Mouse (Mus musculus): ENCODE results near the gene Sez6. TPM values are rescaled to one million over a fixed set of nuclear protein-coding genes. Genes with fewer than 3 reads are reported as not detected.

Gene Sez6
- polyA plus RNA-seq, 1 experiment = 1.1 TPM

GRCm38 (mm10) chr11:77984836-77985231 lies 54.2 kb downstream of the Sez6 start:
- peak overlapping the region; percentile 99 for H3K4me3 ChIP-seq (ENCODE audit: control insufficient read depth, insufficient read depth, low read length)
- peak overlapping the region; percentile 79 for H3K27ac ChIP-seq (ENCODE audit: control insufficient read depth, insufficient read depth, low read length)
- TF ChIP-seq POLR2A (IDR thresholded peaks at IDR 0.05; ENCODE audit: control insufficient read depth, extremely low read depth, insufficient read depth, low read length, poor library complexity) = no peak
- no peak for TF ChIP-seq CTCF (IDR thresholded peaks at IDR 0.05; ENCODE audit: borderline replicate concordance, control insufficient read depth, extremely low read depth, insufficient read depth, low read length, poor library complexity)
- WGBS = 1% methylated on average over 13 of the region's 13 CpGs
- no peaks in the 10 kb centered on the region for H3K27me3 ChIP-seq (ENCODE audit: control insufficient read depth, insufficient read depth, low read length)
- peaks cover 12% of the 10 kb centered on the region for H3K4me1 ChIP-seq (replicated peaks; ENCODE audit: control insufficient read depth, insufficient read depth, low read length)
- H3K36me3 ChIP-seq (ENCODE audit: control insufficient read depth, insufficient read depth, low read length) = peaks cover 13% of the 10 kb centered on the region
- DNase-seq = peak; percentile 57

- no peak for DNase-seq
- peaks cover 13% of the 10 kb centered on the region for H3K36me3 ChIP-seq (ENCODE audit: control insufficient read depth, insufficient read depth, low read length)
- no peak overlapping the region for H3K27ac ChIP-seq (ENCODE audit: control insufficient read depth, insufficient read depth, low read length)
- H3K27me3 ChIP-seq (ENCODE audit: control insufficient read depth, insufficient read depth, low read length) = no peaks in the 10 kb centered on the region
- TF ChIP-seq CTCF (IDR thresholded peaks at IDR 0.05; ENCODE audit: borderline replicate concordance, control insufficient read depth, extremely low read depth, insufficient read depth, low read length, poor library complexity) = no peak
- TF ChIP-seq POLR2A (IDR thresholded peaks at IDR 0.05; ENCODE audit: control insufficient read depth, extremely low read depth, insufficient read depth, low read length, poor library complexity) = no peak
- H3K4me3 ChIP-seq (ENCODE audit: control insufficient read depth, insufficient read depth, low read length) = no peak overlapping the region
- WGBS = 41% methylated on average over 3 of the region's 3 CpGs
- peaks cover 9% of the 10 kb centered on the region; the same call in 1 of the 2 replicates for H3K4me1 ChIP-seq (replicated peaks; ENCODE audit: control insufficient read depth, insufficient read depth, low read length)
Measured at GRCm38 (mm10) chr11:77985541-77986065, 55.0 kb downstream of the Sez6 start.

- Histone ChIP-seq H3K4me1 (replicated peaks; ENCODE audit: control insufficient read depth, insufficient read depth, low read length) (peaks cover 8% of the 10 kb centered on the region; the same call in 1 of the 2 replicates), H3K27ac (ENCODE audit: control insufficient read depth, insufficient read depth, low read length) (no peak overlapping the region), H3K27me3 (ENCODE audit: control insufficient read depth, insufficient read depth, low read length) (no peaks in the 10 kb centered on the region), H3K4me3 (ENCODE audit: control insufficient read depth, insufficient read depth, low read length) (no peak overlapping the region), H3K36me3 (ENCODE audit: control insufficient read depth, insufficient read depth, low read length) (peaks cover 13% of the 10 kb centered on the region)
- DNase-seq = no peak
- no peak for TF ChIP-seq CTCF (IDR thresholded peaks at IDR 0.05; ENCODE audit: borderline replicate concordance, control insufficient read depth, extremely low read depth, insufficient read depth, low read length, poor library complexity)
- no peak for TF ChIP-seq POLR2A (IDR thresholded peaks at IDR 0.05; ENCODE audit: control insufficient read depth, extremely low read depth, insufficient read depth, low read length, poor library complexity)
- WGBS = 96% methylated on average over 13 of the region's 13 CpGs
Measured at GRCm38 (mm10) chr11:77989071-77989690, 58.6 kb downstream of the Sez6 start.

GRCm38 (mm10) chr11:77995556-77995955 lies 65.0 kb downstream of the Sez6 start:
- Histone ChIP-seq H3K4me1 (replicated peaks; ENCODE audit: control insufficient read depth, insufficient read depth, low read length) (no peaks in the 10 kb centered on the region), H3K27me3 (ENCODE audit: control insufficient read depth, insufficient read depth, low read length) (no peaks in the 10 kb centered on the region), H3K27ac (ENCODE audit: control insufficient read depth, insufficient read depth, low read length) (no peak overlapping the region), H3K36me3 (ENCODE audit: control insufficient read depth, insufficient read depth, low read length) (0 out of 2 replicates have a peak, but pooled peaks cover 4% of the 10 kb centered on the region), H3K4me3 (ENCODE audit: control insufficient read depth, insufficient read depth, low read length) (no peak overlapping the region)
- TF ChIP-seq CTCF (IDR thresholded peaks at IDR 0.05; ENCODE audit: borderline replicate concordance, control insufficient read depth, extremely low read depth, insufficient read depth, low read length, poor library complexity) (no peak), POLR2A (IDR thresholded peaks at IDR 0.05; ENCODE audit: control insufficient read depth, extremely low read depth, insufficient read depth, low read length, poor library complexity) (no peak)
- WGBS = 68% methylated on average over 1 of the region's 1 CpGs
- no peak for DNase-seq

- TF ChIP-seq CTCF (IDR thresholded peaks at IDR 0.05; ENCODE audit: borderline replicate concordance, control insufficient read depth, extremely low read depth, insufficient read depth, low read length, poor library complexity) (no peak), POLR2A (IDR thresholded peaks at IDR 0.05; ENCODE audit: control insufficient read depth, extremely low read depth, insufficient read depth, low read length, poor library complexity) (no peak)
- H3K27me3 ChIP-seq (ENCODE audit: control insufficient read depth, insufficient read depth, low read length) = no peaks in the 10 kb centered on the region
- H3K4me3 ChIP-seq (ENCODE audit: control insufficient read depth, insufficient read depth, low read length) = no peak overlapping the region
- DNase-seq = no peak
- peaks cover 53% of the 10 kb centered on the region for H3K36me3 ChIP-seq (ENCODE audit: control insufficient read depth, insufficient read depth, low read length)
- H3K4me1 ChIP-seq (replicated peaks; ENCODE audit: control insufficient read depth, insufficient read depth, low read length) = no peaks in the 10 kb centered on the region
- WGBS = 96% methylated on average over 5 of the region's 5 CpGs
- H3K27ac ChIP-seq (ENCODE audit: control insufficient read depth, insufficient read depth, low read length) = no peak overlapping the region
Measured at GRCm38 (mm10) chr11:78006446-78006845, 75.8 kb downstream of the Sez6 start.

- Histone ChIP-seq H3K36me3 (ENCODE audit: control insufficient read depth, insufficient read depth, low read length) (peaks cover 84% of the 10 kb centered on the region), H3K4me1 (replicated peaks; ENCODE audit: control insufficient read depth, insufficient read depth, low read length) (no peaks in the 10 kb centered on the region), H3K27me3 (ENCODE audit: control insufficient read depth, insufficient read depth, low read length) (no peaks in the 10 kb centered on the region), H3K4me3 (ENCODE audit: control insufficient read depth, insufficient read depth, low read length) (no peak overlapping the region), H3K27ac (ENCODE audit: control insufficient read depth, insufficient read depth, low read length) (no peak overlapping the region)
- WGBS = 28% methylated on average over 4 of the region's 4 CpGs
- peak; percentile 72 for DNase-seq
- no peak for TF ChIP-seq CTCF (IDR thresholded peaks at IDR 0.05; ENCODE audit: borderline replicate concordance, control insufficient read depth, extremely low read depth, insufficient read depth, low read length, poor library complexity)
- no peak for TF ChIP-seq POLR2A (IDR thresholded peaks at IDR 0.05; ENCODE audit: control insufficient read depth, extremely low read depth, insufficient read depth, low read length, poor library complexity)
Measured at GRCm38 (mm10) chr11:78019676-78020075, 89.1 kb downstream of the Sez6 start.

Measured in thymus, adult 2 months (tissue).